Mouse (Mus musculus): ENCODE results near the gene Fryl. TPM values are rescaled to one million over a fixed set of nuclear protein-coding genes. Genes with fewer than 3 reads are reported as not detected.

The Fryl gene
- polyA plus RNA-seq, 1 experiment from 2014 or later: 24.2 TPM

- DNase-seq (ENCODE audit: low spot score) (no peak), ATAC-seq (ENCODE audit: insufficient number of reproducible peaks, low FRiP score, low TSS enrichment, low read depth) (no peak)
- Histone ChIP-seq H3K4me2 (ENCODE audit: low read depth, severe bottlenecking) (no peak overlapping the region), H3K4me1 (ENCODE audit: control insufficient read depth, insufficient read depth, low read length) (0 out of 2 replicates have a peak, but pooled peaks cover 2% of the 10 kb centered on the region), H3K4me3 (ENCODE audit: low read depth, low read length) (no peak overlapping the region), H3K9me3 (ENCODE audit: control insufficient read depth, low read length) (no peaks in the 10 kb centered on the region), H3K27me3 (ENCODE audit: control insufficient read depth, insufficient read depth, low read length) (no peaks in the 10 kb centered on the region), H3K36me3 (ENCODE audit: control insufficient read depth, insufficient read depth, low read length) (no peaks in the 10 kb centered on the region; the same call in 1 of the 2 replicates), H3K9ac (ENCODE audit: low read length) (no peak overlapping the region), H3K27ac (replicated peaks; ENCODE audit: low read depth, low read length) (no peak overlapping the region)
- WGBS: 93% methylated on average over 2 of the region's 2 CpGs
Measured at GRCm38 (mm10) chr5:73162492-73162891, 93.9 kb downstream of the Fryl start.

GRCm38 (mm10) chr5:73160440-73160839 is 96.0 kb downstream of the Fryl start:
- Histone ChIP-seq H3K27ac (replicated peaks; ENCODE audit: low read depth, low read length) (no peak overlapping the region), H3K27me3 (ENCODE audit: control insufficient read depth, insufficient read depth, low read length) (no peaks in the 10 kb centered on the region), H3K4me2 (ENCODE audit: low read depth, severe bottlenecking) (no peak overlapping the region), H3K9me3 (ENCODE audit: control insufficient read depth, low read length) (no peaks in the 10 kb centered on the region), H3K36me3 (ENCODE audit: control insufficient read depth, insufficient read depth, low read length) (no peaks in the 10 kb centered on the region; the same call in 1 of the 2 replicates), H3K4me3 (ENCODE audit: low read depth, low read length) (no peak overlapping the region), H3K4me1 (ENCODE audit: control insufficient read depth, insufficient read depth, low read length) (0 out of 2 replicates have a peak, but pooled peaks cover 2% of the 10 kb centered on the region), H3K9ac (ENCODE audit: low read length) (no peak overlapping the region)
- ATAC-seq (ENCODE audit: insufficient number of reproducible peaks, low FRiP score, low TSS enrichment, low read depth) (no peak), DNase-seq (ENCODE audit: low spot score) (no peak)
- 96% methylated on average over 9 of the region's 9 CpGs for WGBS

GRCm38 (mm10) chr5:73157502-73157901 is 98.9 kb downstream of the Fryl start:
- Histone ChIP-seq H3K4me1 (ENCODE audit: control insufficient read depth, insufficient read depth, low read length) (0 out of 2 replicates have a peak, but pooled peaks cover 2% of the 10 kb centered on the region), H3K27ac (replicated peaks; ENCODE audit: low read depth, low read length) (no peak overlapping the region), H3K36me3 (ENCODE audit: control insufficient read depth, insufficient read depth, low read length) (no peaks in the 10 kb centered on the region; the same call in 1 of the 2 replicates), H3K4me3 (ENCODE audit: low read depth, low read length) (no peak overlapping the region), H3K27me3 (ENCODE audit: control insufficient read depth, insufficient read depth, low read length) (no peaks in the 10 kb centered on the region), H3K9me3 (ENCODE audit: control insufficient read depth, low read length) (no peaks in the 10 kb centered on the region), H3K4me2 (ENCODE audit: low read depth, severe bottlenecking) (no peak overlapping the region), H3K9ac (ENCODE audit: low read length) (no peak overlapping the region)
- 84% methylated on average over 6 of the region's 6 CpGs for WGBS
- DNase-seq (ENCODE audit: low spot score) (no peak), ATAC-seq (ENCODE audit: insufficient number of reproducible peaks, low FRiP score, low TSS enrichment, low read depth) (no peak)

GRCm38 (mm10) chr5:73157009-73157408 is 99.4 kb downstream of the Fryl start:
- ATAC-seq (ENCODE audit: insufficient number of reproducible peaks, low FRiP score, low TSS enrichment, low read depth) (no peak), DNase-seq (ENCODE audit: low spot score) (no peak)
- H3K4me1 ChIP-seq (ENCODE audit: control insufficient read depth, insufficient read depth, low read length): 0 out of 2 replicates have a peak, but pooled peaks cover 2% of the 10 kb centered on the region
- WGBS: 86% methylated on average over 5 of the region's 5 CpGs
- no peak overlapping the region for H3K4me2 ChIP-seq (ENCODE audit: low read depth, severe bottlenecking)
- H3K4me3 ChIP-seq (ENCODE audit: low read depth, low read length): no peak overlapping the region
- H3K27me3 ChIP-seq (ENCODE audit: control insufficient read depth, insufficient read depth, low read length): no peaks in the 10 kb centered on the region
- H3K9ac ChIP-seq (ENCODE audit: low read length): no peak overlapping the region
- H3K36me3 ChIP-seq (ENCODE audit: control insufficient read depth, insufficient read depth, low read length): no peaks in the 10 kb centered on the region; the same call in 1 of the 2 replicates
- H3K9me3 ChIP-seq (ENCODE audit: control insufficient read depth, low read length): no peaks in the 10 kb centered on the region
- H3K27ac ChIP-seq (replicated peaks; ENCODE audit: low read depth, low read length): no peak overlapping the region

GRCm38 (mm10) chr5:73156226-73156926 is 100.0 kb downstream of the Fryl start:
- ATAC-seq (ENCODE audit: insufficient number of reproducible peaks, low FRiP score, low TSS enrichment, low read depth): no peak
- Histone ChIP-seq H3K27ac (replicated peaks; ENCODE audit: low read depth, low read length) (no peak overlapping the region), H3K9me3 (ENCODE audit: control insufficient read depth, low read length) (no peaks in the 10 kb centered on the region), H3K4me3 (ENCODE audit: low read depth, low read length) (no peak overlapping the region), H3K9ac (ENCODE audit: low read length) (no peak overlapping the region), H3K27me3 (ENCODE audit: control insufficient read depth, insufficient read depth, low read length) (no peaks in the 10 kb centered on the region), H3K4me2 (ENCODE audit: low read depth, severe bottlenecking) (no peak overlapping the region), H3K36me3 (ENCODE audit: control insufficient read depth, insufficient read depth, low read length) (no peaks in the 10 kb centered on the region; the same call in 1 of the 2 replicates), H3K4me1 (ENCODE audit: control insufficient read depth, insufficient read depth, low read length) (no peaks in the 10 kb centered on the region)
- 89% methylated on average over 15 of the region's 15 CpGs for WGBS
- no peak for DNase-seq (ENCODE audit: low spot score)

- Histone ChIP-seq H3K4me3 (ENCODE audit: low read depth, low read length) (no peak overlapping the region), H3K36me3 (ENCODE audit: control insufficient read depth, insufficient read depth, low read length) (no peaks in the 10 kb centered on the region), H3K4me1 (ENCODE audit: control insufficient read depth, insufficient read depth, low read length) (no peaks in the 10 kb centered on the region), H3K27me3 (ENCODE audit: control insufficient read depth, insufficient read depth, low read length) (no peaks in the 10 kb centered on the region), H3K27ac (replicated peaks; ENCODE audit: low read depth, low read length) (no peak overlapping the region), H3K9me3 (ENCODE audit: control insufficient read depth, low read length) (no peaks in the 10 kb centered on the region), H3K9ac (ENCODE audit: low read length) (no peak overlapping the region), H3K4me2 (ENCODE audit: low read depth, severe bottlenecking) (no peak overlapping the region)
- ATAC-seq (ENCODE audit: insufficient number of reproducible peaks, low FRiP score, low TSS enrichment, low read depth) (no peak), DNase-seq (ENCODE audit: low spot score) (no peak)
- 91% methylated on average over 14 of the region's 14 CpGs for WGBS
Measured at GRCm38 (mm10) chr5:73153802-73154465, 102.5 kb downstream of the Fryl start.

GRCm38 (mm10) chr5:73152206-73152605 is 104.2 kb downstream of the Fryl start:
- Histone ChIP-seq H3K27ac (replicated peaks; ENCODE audit: low read depth, low read length) (no peak overlapping the region), H3K27me3 (ENCODE audit: control insufficient read depth, insufficient read depth, low read length) (no peaks in the 10 kb centered on the region), H3K4me3 (ENCODE audit: low read depth, low read length) (no peak overlapping the region), H3K36me3 (ENCODE audit: control insufficient read depth, insufficient read depth, low read length) (no peaks in the 10 kb centered on the region), H3K9ac (ENCODE audit: low read length) (no peak overlapping the region), H3K9me3 (ENCODE audit: control insufficient read depth, low read length) (no peaks in the 10 kb centered on the region), H3K4me1 (ENCODE audit: control insufficient read depth, insufficient read depth, low read length) (no peaks in the 10 kb centered on the region), H3K4me2 (ENCODE audit: low read depth, severe bottlenecking) (no peak overlapping the region)
- ATAC-seq (ENCODE audit: insufficient number of reproducible peaks, low FRiP score, low TSS enrichment, low read depth) (no peak), DNase-seq (ENCODE audit: low spot score) (no peak)

GRCm38 (mm10) chr5:73150877-73151445 is 105.5 kb downstream of the Fryl start:
- no peak for ATAC-seq (ENCODE audit: insufficient number of reproducible peaks, low FRiP score, low TSS enrichment, low read depth)
- H3K27me3 ChIP-seq (ENCODE audit: control insufficient read depth, insufficient read depth, low read length): no peaks in the 10 kb centered on the region
- H3K9ac ChIP-seq (ENCODE audit: low read length): no peak overlapping the region
- no peak overlapping the region for H3K4me3 ChIP-seq (ENCODE audit: low read depth, low read length)
- H3K27ac ChIP-seq (replicated peaks; ENCODE audit: low read depth, low read length): no peak overlapping the region
- DNase-seq (ENCODE audit: low spot score): no peak
- no peaks in the 10 kb centered on the region for H3K4me1 ChIP-seq (ENCODE audit: control insufficient read depth, insufficient read depth, low read length)
- no peaks in the 10 kb centered on the region for H3K9me3 ChIP-seq (ENCODE audit: control insufficient read depth, low read length)
- WGBS: 82% methylated on average over 6 of the region's 6 CpGs
- H3K36me3 ChIP-seq (ENCODE audit: control insufficient read depth, insufficient read depth, low read length): no peaks in the 10 kb centered on the region
- H3K4me2 ChIP-seq (ENCODE audit: low read depth, severe bottlenecking): no peak overlapping the region

All from limb, embryonic 11.5 days (tissue).